Mouse (Mus musculus) liver, postnatal 0 days (tissue): ENCODE measurements at regions not wholly inside any gene's neighbourhood (a gene's known extent, or its start where the extent isn't known, plus 50 kb on each side); places are given as distances from the start of the nearest gene placed in this dataset.

Experiments
- CTCF ChIP-seq: sonication (generic); IDR thresholded peaks from 2 replicates; pipeline ENCODE4 v1.5.1; 2016; ENCODE audit warnings: antibody characterized with exemption, low read depth
- EP300 ChIP-seq: IDR thresholded peaks from 2 replicates; pipeline ENCODE4 v1.6.1; 2016; ENCODE audit warnings: antibody characterized with exemption, low read depth, mild to moderate bottlenecking

DNA sequence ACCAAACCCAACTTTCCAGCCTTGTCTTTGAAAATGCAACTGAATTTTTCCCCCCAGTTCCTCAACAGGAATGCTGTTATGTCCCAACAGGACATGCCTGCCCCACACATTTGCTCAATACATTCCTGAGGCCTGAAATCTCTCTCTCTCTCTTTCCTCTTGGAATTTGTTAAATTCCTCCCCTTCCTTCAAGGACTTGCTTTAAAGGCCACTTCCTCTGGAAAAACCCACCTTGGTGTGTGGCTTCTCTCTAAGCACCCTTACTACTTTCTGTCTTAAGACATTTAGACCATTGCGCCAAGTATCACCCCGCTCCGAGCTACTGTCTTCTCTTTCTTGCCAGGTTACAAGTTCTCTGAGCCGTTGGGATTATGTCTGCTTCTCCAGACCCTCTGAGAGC is 151.2 kb upstream of the Smim15 start:
- TF ChIP-seq CTCF (no peak), EP300 (no peak)
